Mouse (Mus musculus) neural tube, embryonic 15.5 days (tissue): Measurements from ENCODE around the gene Slc16a5. TPM values are rescaled to one million over a fixed set of nuclear protein-coding genes. Genes with fewer than 3 reads are reported as not detected.

Experiments used
- ATAC-seq: fragments of 200-750 bp; cut with Nextera tagmentation; 2 replicates; pipeline ENCODE4 v1.8.0; 2017; ENCODE audit warnings: mild to moderate bottlenecking, moderate TSS enrichment, moderate library complexity; ENCODE audit not compliant: low FRiP score
- H3K27ac ChIP-seq: fragments of 300-500 bp; sonication (generic); replicated peaks from 2 replicates; pipeline ENCODE4 v1.5.1; 2015; ENCODE audit warnings: mild to moderate bottlenecking, inconsistent platforms
- H3K27me3 ChIP-seq: fragments of 300-500 bp; sonication (generic); replicated peaks from 2 replicates; pipeline ENCODE4 v1.6.1; 2015; ENCODE audit warnings: inconsistent platforms
- H3K36me3 ChIP-seq: fragments of 300-500 bp; sonication (generic); 2 replicates; pipeline ENCODE4 v1.6.1; 2015; ENCODE audit warnings: inconsistent platforms
- H3K4me1 ChIP-seq: fragments of 300-500 bp; sonication (generic); 2 replicates; pipeline ENCODE4 v1.6.1; 2015; ENCODE audit warnings: inconsistent platforms
- H3K4me2 ChIP-seq: fragments of 300-500 bp; sonication (generic); 2 replicates; pipeline ENCODE4 v1.6.1; 2015; ENCODE audit warnings: inconsistent platforms, mild to moderate bottlenecking, moderate library complexity
- H3K4me3 ChIP-seq: fragments of 300-500 bp; sonication (generic); replicated peaks from 2 replicates; pipeline ENCODE4 v1.5.1; 2015; ENCODE audit warnings: mild to moderate bottlenecking, inconsistent platforms
- H3K9ac ChIP-seq: fragments of 300-500 bp; sonication (generic); replicated peaks from 2 replicates; pipeline ENCODE4 v1.6.1; 2015; ENCODE audit warnings: mild to moderate bottlenecking, inconsistent platforms
- H3K9me3 ChIP-seq: fragments of 300-500 bp; sonication (generic); replicated peaks from 2 replicates; pipeline ENCODE4 v1.6.1; 2016; ENCODE audit warnings: inconsistent platforms
- WGBS: fragments of 180-500 bp; shearing (Covaris S2); methylation state at CpG from one replicate; pipeline ENCODE4 v1.1.7; 2015; ENCODE audit warnings: mixed read lengths; 5-methylcytosine and 5-hydroxymethylcytosine counted together
- polyA plus RNA-seq: library from polyadenylated mRNA; unstranded; fragments of >200 nt; fragmentation: Nextera tagmentation; extraction: Ambion mirVana; gene quantifications from 2 replicates; pipeline ENCODE4 v1.2.1, GENCODE M21; 2015

Gene Slc16a5
- polyA plus RNA-seq, 1 experiment from 2014 or later: 0.44 TPM

DNA sequence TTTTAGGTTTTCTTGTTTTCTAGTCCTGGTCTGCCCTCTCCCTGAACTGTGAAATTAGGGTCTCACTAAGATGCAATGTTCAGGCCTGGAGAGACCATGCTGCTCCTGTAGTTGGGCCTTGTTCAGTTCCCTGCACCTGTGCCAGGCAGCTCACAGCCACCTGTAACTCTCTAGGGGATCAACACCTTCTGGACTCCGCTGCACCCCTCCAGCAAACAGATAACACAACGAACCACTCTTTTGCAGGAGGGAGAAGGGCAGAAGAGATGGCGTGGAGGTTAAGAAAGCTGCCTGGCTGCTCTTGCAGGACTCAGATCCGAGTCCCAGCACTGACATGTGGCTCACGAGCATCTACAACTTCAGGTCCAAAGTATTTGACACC, 48.2 kb downstream of the Slc16a5 start:
- Histone ChIP-seq H3K27me3 (no peaks in the 10 kb centered on the region), H3K4me1 (peaks cover 58% of the 10 kb centered on the region), H3K9me3 (no peaks in the 10 kb centered on the region), H3K9ac (peak overlapping the region; percentile 99; the same call in 1 of the 2 replicates), H3K4me2 (peak overlapping the region; percentile 68), H3K27ac (0 out of 2 replicates have a peak overlapping the region, but pooled peaks have one; percentile 23), H3K4me3 (peak overlapping the region; percentile 75), H3K36me3 (no peaks in the 10 kb centered on the region)
- ATAC-seq: no peak
- 52% methylated on average over 5 of the region's 5 CpGs for WGBS

DNA sequence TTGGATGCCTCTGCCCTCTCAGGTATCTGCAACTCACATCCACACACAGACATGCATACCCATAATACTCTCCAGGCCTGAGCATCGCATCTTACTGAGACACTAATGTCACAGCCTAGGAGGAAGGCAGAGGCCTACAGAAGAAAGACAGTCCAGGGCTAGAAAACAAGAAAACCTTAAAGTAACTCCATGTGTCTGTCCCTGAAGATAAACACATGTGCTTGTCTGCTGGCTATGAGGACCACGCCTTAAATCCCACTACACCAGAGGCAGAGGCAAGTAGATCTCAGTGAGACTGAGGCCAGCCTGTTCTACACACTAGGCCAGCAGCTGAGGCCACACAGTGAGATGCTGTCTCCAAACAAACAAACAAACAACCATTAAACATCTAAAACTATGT, 48.8 kb downstream of the Slc16a5 start:
- WGBS: 56% methylated on average over 2 of the region's 2 CpGs
- Histone ChIP-seq H3K4me3 (peak overlapping the region; percentile 75), H3K4me1 (peaks cover 55% of the 10 kb centered on the region)

DNA sequence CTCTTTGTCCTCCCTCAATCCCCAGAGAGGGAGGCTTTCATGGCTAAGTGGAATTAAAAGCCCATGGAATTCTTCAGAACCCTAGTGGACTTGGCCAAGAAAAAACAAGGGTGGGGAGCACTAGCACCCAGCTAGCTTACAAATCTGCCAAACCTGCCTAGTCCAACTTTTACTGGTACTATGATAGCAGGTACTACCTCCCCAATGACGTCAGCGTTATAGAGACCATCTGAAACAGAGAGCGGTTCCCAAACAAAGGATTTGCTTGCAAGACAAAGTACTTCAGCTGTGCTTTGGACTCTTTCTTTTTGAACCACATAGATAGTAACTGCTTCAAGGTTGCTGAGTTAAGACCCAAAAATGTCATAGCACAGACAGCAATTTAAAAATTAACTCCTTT, 49.7 kb downstream of the Slc16a5 start:
- Histone ChIP-seq H3K27ac (peak overlapping the region; percentile 88), H3K4me1 (peaks cover 50% of the 10 kb centered on the region)
- ATAC-seq: no peak

More for the DNA sequence above, 48.8 kb downstream of the Slc16a5 start:
- H3K27ac ChIP-seq: no peak overlapping the region; the same call in 1 of the 2 replicates
- no peaks in the 10 kb centered on the region for H3K36me3 ChIP-seq
- H3K4me2 ChIP-seq: peak overlapping the region; percentile 68
- no peaks in the 10 kb centered on the region for H3K9me3 ChIP-seq
- H3K27me3 ChIP-seq: no peaks in the 10 kb centered on the region
- no peak for ATAC-seq
- peak overlapping the region; percentile 99 for H3K9ac ChIP-seq

DNA sequence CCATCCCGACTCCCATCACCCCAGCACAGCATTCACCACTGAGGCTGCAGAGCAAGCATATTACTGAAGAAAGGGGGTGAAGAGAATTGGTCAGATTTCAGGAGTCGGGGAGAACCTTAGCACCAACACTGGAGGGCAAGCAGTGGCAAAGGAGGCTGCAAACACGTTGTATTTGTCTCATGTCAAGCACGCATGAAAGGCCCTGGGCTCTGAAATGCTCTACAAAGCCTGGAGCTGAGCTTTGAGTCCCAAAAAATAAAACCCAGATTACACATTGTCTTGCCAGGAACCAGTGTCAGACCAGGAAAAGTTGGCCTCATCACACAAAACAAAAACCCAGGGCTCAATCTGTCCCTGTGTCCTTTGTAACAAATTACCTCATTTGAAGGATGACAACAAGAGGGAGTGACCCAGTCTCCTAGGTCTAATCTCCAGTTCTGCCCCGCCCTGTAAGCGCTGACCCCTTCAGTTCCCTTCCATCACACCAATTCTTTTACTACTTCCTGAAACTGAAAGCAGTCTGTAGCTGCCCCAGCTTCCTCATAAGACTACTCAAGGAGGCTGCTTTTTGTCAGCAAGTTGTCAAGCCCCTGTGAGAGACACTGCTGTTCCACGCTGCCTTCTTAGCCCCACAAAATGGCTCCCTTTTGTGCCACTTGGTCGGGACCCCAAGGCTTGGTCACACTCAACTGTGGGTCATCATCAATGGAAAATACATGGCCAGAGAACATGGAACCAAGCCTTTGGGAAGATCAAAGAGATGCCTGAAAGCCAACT, 50.3 kb downstream of the Slc16a5 start:
- Histone ChIP-seq H3K36me3 (no peaks in the 10 kb centered on the region), H3K9ac (peak overlapping the region; percentile 99), H3K4me2 (peak overlapping the region; percentile 68), H3K27me3 (no peaks in the 10 kb centered on the region), H3K9me3 (no peaks in the 10 kb centered on the region), H3K4me3 (peak overlapping the region; percentile 75), H3K4me1 (peaks cover 45% of the 10 kb centered on the region), H3K27ac (peak overlapping the region; percentile 88)
- ATAC-seq: no peak
- 8% methylated on average over 8 of the region's 8 CpGs for WGBS

More for the DNA sequence above, 49.7 kb downstream of the Slc16a5 start:
- Histone ChIP-seq H3K36me3 (no peaks in the 10 kb centered on the region), H3K4me3 (peak overlapping the region; percentile 75), H3K4me2 (peak overlapping the region; percentile 68), H3K9ac (peak overlapping the region; percentile 99), H3K9me3 (no peaks in the 10 kb centered on the region), H3K27me3 (no peaks in the 10 kb centered on the region)
- WGBS: 22% methylated on average over 3 of the region's 3 CpGs

DNA sequence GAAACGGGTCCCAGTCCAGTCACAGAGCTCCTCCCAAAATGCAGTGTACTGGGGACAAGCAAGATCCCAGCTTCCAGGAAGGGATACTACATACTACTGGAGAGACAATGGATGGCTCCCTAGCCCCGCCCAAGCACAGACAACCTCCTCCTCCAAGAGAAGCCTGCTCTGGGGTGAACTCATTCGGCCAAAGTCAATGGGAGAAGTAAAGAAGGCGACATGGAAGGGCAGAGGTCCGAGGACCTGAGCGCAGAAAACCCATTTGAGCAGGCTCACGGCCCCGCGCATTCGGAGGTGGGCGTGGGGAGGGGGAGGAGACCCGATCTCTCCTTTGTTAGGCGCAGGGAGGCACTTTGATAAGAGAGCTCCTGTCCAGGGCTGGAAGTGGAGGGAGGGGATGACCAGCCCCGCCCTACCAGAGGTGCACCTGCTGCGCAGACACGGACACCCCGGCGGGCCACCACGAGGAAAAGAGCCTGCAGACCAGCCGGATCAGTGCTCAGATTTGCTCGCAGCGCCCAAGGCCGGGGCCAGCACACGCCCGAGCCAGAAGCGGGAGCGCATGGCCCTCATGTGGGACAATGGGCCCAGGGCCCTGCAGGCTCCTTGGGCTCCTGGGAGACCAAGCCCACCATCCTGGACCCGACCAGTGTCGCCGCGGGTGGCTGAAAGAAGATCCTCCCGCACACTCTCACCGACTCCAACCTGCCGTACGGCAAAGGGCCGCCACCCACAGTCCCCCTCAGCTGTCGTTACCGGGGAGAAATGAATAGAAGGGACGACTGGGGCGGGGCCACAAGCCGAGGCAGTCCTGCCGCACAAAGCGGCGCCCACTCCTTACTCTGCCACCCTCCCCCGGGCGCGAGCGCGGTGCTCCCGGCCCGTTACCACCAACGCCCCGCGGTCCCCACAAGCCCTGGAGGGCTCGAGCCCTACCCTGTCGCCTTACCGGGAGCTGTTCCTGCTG, 51.3 kb downstream of the Slc16a5 start:
- Histone ChIP-seq H3K27ac (peak overlapping the region; percentile 88), H3K36me3 (no peaks in the 10 kb centered on the region), H3K9ac (peak overlapping the region; percentile 99), H3K4me1 (peaks cover 35% of the 10 kb centered on the region), H3K4me3 (peak overlapping the region; percentile 75), H3K27me3 (no peaks in the 10 kb centered on the region), H3K9me3 (no peaks in the 10 kb centered on the region), H3K4me2 (peak overlapping the region; percentile 68)
- WGBS: under 1% methylated on average over 57 of the region's 57 CpGs
- peak; percentile 67 for ATAC-seq

DNA sequence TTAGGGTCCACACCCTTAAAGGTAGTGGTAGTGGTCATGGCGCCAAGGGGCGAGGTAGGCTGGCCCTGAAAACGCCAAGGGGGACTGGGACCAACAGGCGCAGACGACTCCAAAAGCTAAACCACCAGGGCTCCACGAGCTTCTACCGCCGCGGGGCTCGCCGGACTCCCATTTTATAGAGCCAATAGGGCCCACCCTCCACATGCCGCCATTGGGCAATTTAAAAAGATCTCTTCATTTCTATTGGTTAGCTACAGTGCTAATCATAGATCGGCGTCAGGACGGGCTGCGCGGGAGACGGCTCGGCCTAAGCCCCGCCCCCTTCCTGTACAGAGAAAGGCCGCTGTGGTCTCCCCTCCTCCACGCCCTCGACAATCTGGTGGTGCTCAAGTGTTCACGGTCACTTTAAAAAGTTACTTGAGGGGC, 52.0 kb downstream of the Slc16a5 start, which contains the start of gene Jpt1:
TSS of gene Jpt1 (minus strand) at position 150 of the 426 bp plus-strand sequence.
- no peaks in the 10 kb centered on the region for H3K36me3 ChIP-seq
- 0% methylated on average over 24 of the region's 24 CpGs for WGBS
- H3K4me3 ChIP-seq: peak within 1 kb of the TSS; percentile 75
- H3K9ac ChIP-seq: peak within 1 kb of the TSS; percentile 99
- peak; percentile 97 for ATAC-seq
- H3K27ac ChIP-seq: peak within 1 kb of the TSS; percentile 88
- H3K27me3 ChIP-seq: no peaks in the 10 kb centered on the region
- H3K4me1 ChIP-seq: peaks cover 30% of the 10 kb centered on the region
- H3K4me2 ChIP-seq: peak within 1 kb of the TSS; percentile 68
- H3K9me3 ChIP-seq: no peaks in the 10 kb centered on the region

DNA sequence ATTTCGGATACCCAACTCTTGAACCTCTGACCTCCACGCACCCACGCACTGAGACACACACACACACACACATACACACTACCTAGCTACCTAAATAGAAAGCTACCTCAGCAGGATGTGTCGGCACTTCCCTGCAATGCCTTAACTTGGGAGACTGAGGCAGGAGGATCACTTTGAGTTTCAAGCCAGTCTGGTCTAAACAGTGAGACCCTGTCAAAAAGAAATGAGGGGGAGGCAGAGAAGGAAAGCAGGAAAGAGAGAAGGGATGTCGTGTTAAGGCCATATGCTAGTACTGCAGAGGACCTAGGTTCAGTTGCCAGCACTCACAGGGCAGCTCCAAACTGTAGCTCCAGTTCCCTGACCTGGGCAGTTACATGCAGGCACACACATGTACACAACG, 52.7 kb downstream of the Slc16a5 start:
- Histone ChIP-seq H3K9ac (no peak overlapping the region), H3K4me2 (no peak overlapping the region), H3K9me3 (no peaks in the 10 kb centered on the region), H3K27ac (no peak overlapping the region), H3K36me3 (no peaks in the 10 kb centered on the region), H3K4me1 (peaks cover 26% of the 10 kb centered on the region), H3K27me3 (no peaks in the 10 kb centered on the region), H3K4me3 (no peak overlapping the region)
- ATAC-seq: no peak
- WGBS: 79% methylated on average over 6 of the region's 6 CpGs

DNA sequence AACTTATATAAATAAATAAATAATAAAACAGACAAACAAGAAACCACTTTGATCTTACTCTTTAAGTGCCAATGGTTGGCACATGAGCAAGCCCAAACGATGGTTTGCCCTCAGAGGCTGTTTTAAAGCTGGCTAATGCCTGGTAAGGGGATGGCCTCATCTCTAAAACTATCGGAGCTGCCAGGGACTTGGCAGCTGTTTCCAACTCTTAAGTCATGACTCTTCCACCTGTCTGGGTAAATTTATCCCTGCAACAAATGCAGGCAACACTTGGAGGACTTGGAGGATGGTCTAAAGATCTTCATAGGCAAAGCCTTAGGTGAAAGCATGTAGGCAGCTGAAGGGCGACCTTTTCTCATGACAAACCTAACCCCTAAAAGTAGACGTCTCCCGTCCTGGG, 54.7 kb downstream of the Slc16a5 start:
- no peaks in the 10 kb centered on the region for H3K27me3 ChIP-seq
- 82% methylated on average over 5 of the region's 5 CpGs for WGBS
- no peak for ATAC-seq

DNA sequence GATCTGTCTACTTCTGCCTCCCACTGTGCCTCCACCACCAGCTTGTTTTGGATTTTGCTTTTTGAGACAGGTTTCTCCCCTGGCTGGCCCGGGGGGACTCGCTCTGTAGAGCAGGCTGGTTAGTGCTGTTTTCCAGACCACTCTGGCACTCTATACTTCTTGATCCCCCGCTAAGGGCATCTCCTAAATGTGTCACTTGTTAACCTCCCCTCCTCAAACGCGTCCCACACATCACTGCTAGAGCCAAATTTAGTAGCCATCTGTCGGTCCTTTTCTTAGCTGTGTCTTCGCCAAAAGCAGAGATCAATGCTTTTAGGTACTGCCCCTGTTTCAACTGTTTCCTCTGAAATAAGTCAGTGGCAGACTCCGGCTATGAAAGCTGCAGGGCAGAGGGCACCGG, 56.4 kb downstream of the Slc16a5 start:
- no peak overlapping the region for H3K27ac ChIP-seq
- no peaks in the 10 kb centered on the region for H3K27me3 ChIP-seq
- H3K9ac ChIP-seq: no peak overlapping the region
- peaks cover 10% of the 10 kb centered on the region for H3K36me3 ChIP-seq
- WGBS: 72% methylated on average over 9 of the region's 9 CpGs
- H3K4me2 ChIP-seq: no peak overlapping the region
- no peak overlapping the region for H3K4me3 ChIP-seq
- H3K9me3 ChIP-seq: no peaks in the 10 kb centered on the region
- no peaks in the 10 kb centered on the region for H3K4me1 ChIP-seq
- ATAC-seq: no peak

More for the DNA sequence above, 54.7 kb downstream of the Slc16a5 start:
- H3K4me2 ChIP-seq: no peak overlapping the region
- H3K36me3 ChIP-seq: peaks cover under 1% of the 10 kb centered on the region; the same call in 1 of the 2 replicates
- no peak overlapping the region for H3K4me3 ChIP-seq
- H3K27ac ChIP-seq: no peak overlapping the region
- peaks cover 6% of the 10 kb centered on the region for H3K4me1 ChIP-seq
- no peaks in the 10 kb centered on the region for H3K9me3 ChIP-seq
- H3K9ac ChIP-seq: no peak overlapping the region

DNA sequence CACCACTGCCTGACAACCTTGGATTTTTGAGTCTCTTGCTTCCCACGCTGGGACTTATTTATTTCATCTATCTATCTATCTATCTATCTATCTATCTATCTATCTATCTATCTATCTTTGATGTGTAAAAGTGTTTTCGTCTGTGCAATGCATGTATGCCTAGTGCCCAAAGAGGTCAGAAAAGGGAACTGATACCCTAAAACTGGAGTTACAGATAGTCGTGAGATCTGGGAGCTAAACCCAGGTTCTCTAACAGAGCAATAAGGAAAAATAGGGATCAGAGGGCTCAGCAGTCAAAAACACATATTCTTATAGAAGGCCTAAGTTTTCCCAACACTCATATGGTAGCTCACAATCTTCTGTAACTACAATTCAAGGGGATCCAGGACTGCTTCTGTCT, 57.3 kb downstream of the Slc16a5 start:
- WGBS: 95% methylated on average over 3 of the region's 3 CpGs
- Histone ChIP-seq H3K36me3 (peaks cover 17% of the 10 kb centered on the region), H3K27ac (no peak overlapping the region), H3K9me3 (no peaks in the 10 kb centered on the region), H3K27me3 (no peaks in the 10 kb centered on the region), H3K4me3 (no peak overlapping the region), H3K4me2 (no peak overlapping the region), H3K9ac (no peak overlapping the region), H3K4me1 (no peaks in the 10 kb centered on the region)
- no peak for ATAC-seq

DNA sequence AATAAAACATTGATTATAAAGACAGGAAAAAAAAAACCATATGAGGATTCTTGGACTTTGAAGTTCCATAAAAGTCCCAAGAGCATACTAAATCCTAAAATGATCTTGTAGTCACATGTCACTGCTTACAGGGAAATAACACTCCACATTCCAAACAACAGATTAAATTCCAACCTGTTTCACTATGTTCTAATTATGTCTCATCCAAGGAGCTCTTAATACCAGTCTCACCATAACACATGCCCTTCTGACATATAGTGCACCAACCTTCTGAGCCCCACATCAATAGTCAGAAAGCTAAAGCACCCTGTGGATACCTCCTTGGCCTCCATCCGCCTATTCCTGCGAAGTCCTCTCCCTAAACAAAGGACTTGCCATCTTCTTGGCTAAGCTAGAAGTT, 57.9 kb downstream of the Slc16a5 start:
- no peak for ATAC-seq

More for the DNA sequence above, 57.9 kb downstream of the Slc16a5 start:
- Histone ChIP-seq H3K9me3 (no peaks in the 10 kb centered on the region), H3K4me1 (no peaks in the 10 kb centered on the region), H3K27ac (no peak overlapping the region), H3K27me3 (no peaks in the 10 kb centered on the region), H3K9ac (no peak overlapping the region), H3K36me3 (peaks cover 21% of the 10 kb centered on the region), H3K4me2 (no peak overlapping the region), H3K4me3 (no peak overlapping the region)
- 77% methylated on average over 2 of the region's 2 CpGs for WGBS
